Mouse (Mus musculus): ENCODE results near the gene 2310034G01Rik. TPM values are rescaled to one million over a fixed set of nuclear protein-coding genes. Genes with fewer than 3 reads are reported as not detected.

The 2310034G01Rik gene
- polyA plus RNA-seq (2015; fragmentation: Nextera tagmentation; extraction: Ambion mirVana) = 0.44 and 0.59 TPM in 2 replicates

DNA sequence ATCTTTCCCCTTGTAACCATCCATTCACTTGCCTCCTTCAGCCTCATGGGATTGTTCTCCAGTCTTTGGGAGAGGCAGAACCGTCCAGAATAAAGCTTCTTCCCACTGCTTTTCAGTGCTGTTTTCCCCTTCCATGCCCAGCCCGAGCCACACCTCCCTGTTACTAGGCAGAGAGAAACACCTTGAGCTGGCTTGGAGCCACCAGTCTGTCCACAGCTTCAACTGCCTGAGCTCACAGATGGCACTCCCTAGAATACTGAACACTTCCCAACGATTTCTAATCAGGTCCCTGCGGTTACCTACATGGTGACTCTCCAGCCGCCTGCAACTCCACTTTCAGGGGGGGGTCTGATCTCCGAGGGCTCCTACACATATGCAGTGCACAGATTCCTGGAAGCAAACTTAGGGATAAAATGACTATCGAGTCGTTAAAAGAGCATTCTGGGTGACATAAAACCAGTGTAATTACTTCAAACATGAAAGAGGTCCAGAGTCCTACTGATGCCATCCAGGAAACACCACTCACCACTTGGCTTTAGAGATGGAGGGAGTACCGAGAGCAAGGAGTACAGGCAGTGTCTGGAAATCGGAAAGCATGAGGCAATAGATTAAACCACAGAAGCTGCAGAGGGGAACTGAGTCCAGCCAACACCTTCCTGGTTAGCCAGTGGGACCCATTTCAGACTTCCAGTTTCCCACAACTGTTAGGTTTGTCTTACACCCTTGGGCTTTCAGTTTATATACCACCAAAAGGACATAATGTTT lies at the start of gene 2310034G01Rik:
TSS of gene 2310034G01Rik (minus strand) at position 135 of the 765 bp plus-strand sequence.
- Histone ChIP-seq H3K4me1 (replicated peaks) (peaks cover 54% of the 10 kb centered on the region), H3K4me2 (peak within 1 kb of the TSS; percentile 89), H3K27me3 (peaks cover 30% of the 10 kb centered on the region), H3K4me3 (replicated peaks) (peak within 1 kb of the TSS; percentile 70), H3K36me3 (no peaks in the 10 kb centered on the region), H3K27ac (peak within 1 kb of the TSS; percentile 62; the same call in 1 of the 2 replicates), H3K9ac (peak within 1 kb of the TSS; percentile 73), H3K9me3 (replicated peaks) (no peaks in the 10 kb centered on the region)
- WGBS (ENCODE audit: insufficient replicate concordance) = 49% methylated on average over 10 of the region's 10 CpGs
- ATAC-seq (ENCODE audit: low read depth) (no peak), DNase-seq (no peak)

DNA sequence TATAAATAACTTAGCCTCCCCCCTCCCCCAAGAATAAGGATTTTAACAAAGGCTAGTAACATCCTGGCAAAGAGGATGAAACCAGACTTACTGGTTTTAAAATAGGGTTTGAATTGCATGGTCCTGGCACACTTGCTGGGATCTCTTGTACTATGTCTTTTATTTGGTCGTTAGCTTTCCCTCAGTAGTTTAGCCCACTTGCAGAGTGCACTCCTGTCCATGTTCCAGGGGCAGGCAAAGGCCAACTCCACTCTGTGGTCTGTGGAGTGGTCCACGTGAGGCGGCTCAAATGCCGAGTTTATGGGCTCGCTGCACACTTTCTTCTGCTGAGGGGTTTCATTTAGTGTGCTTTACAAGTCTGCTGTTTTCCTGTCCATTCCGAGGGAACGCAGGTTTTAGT lies 49.8 kb upstream of the 2310034G01Rik start:
- Histone ChIP-seq H3K9me3 (replicated peaks) (no peaks in the 10 kb centered on the region), H3K4me3 (replicated peaks) (no peak overlapping the region), H3K4me1 (replicated peaks) (peaks cover 39% of the 10 kb centered on the region), H3K27ac (no peak overlapping the region), H3K9ac (no peak overlapping the region), H3K36me3 (peaks cover 19% of the 10 kb centered on the region), H3K4me2 (no peak overlapping the region), H3K27me3 (no peaks in the 10 kb centered on the region)
- WGBS (ENCODE audit: insufficient replicate concordance) = 79% methylated on average over 7 of the region's 7 CpGs
- DNase-seq = no peak
- no peak for ATAC-seq (ENCODE audit: low read depth)

DNA sequence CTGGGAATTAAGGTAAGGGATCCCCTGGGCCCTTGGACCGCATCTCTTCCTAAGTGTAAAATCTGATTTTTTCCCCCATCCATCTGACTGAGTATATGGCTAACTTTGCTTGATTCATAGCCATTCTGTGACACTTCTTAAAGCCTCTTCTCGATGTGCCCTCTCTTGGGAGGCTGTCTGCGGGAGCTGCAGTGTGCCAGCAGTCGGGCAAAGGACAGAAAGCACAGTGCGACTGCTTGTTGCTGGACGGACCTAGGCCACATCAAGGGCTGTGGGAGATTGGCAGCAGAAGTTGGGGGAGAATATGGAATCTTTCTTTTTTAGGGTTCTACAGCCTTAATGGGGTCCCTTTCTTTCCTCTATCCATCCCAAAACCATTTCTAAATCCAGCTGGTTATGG lies 49.3 kb upstream of the 2310034G01Rik start:
- Histone ChIP-seq H3K9me3 (replicated peaks) (no peaks in the 10 kb centered on the region), H3K4me3 (replicated peaks) (no peak overlapping the region), H3K27ac (no peak overlapping the region), H3K4me1 (replicated peaks) (peaks cover 42% of the 10 kb centered on the region), H3K36me3 (peaks cover 18% of the 10 kb centered on the region), H3K9ac (no peak overlapping the region), H3K4me2 (no peak overlapping the region), H3K27me3 (no peaks in the 10 kb centered on the region)
- WGBS (ENCODE audit: insufficient replicate concordance) = 86% methylated on average over 6 of the region's 6 CpGs
- ATAC-seq (ENCODE audit: low read depth) (no peak), DNase-seq (no peak)

DNA sequence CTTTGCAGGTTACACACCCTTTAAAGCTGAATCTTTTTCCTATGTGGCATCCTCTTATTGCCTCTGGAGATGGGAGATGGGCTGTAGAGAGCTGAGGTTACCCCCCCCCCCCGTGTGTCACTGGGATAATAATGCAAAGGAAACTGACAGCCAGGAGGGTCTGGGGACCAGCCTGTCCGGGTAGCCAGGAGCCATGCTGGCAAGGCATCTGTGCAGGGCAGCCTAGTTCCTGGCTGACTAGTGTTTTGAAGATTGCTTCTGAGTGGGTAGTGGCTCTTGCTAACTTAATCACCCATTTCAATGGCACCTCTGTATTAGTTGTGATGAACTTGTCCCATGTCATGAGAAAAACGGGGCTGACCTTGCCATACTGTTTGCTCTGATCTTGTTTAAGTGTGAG lies 48.3 kb upstream of the 2310034G01Rik start:
- Histone ChIP-seq H3K27me3 (no peaks in the 10 kb centered on the region), H3K4me2 (peak overlapping the region; percentile 97; the same call in 1 of the 2 replicates), H3K9ac (0 out of 2 replicates have a peak overlapping the region, but pooled peaks have one; percentile 87), H3K36me3 (peaks cover 13% of the 10 kb centered on the region), H3K9me3 (replicated peaks) (no peaks in the 10 kb centered on the region), H3K4me1 (replicated peaks) (peaks cover 52% of the 10 kb centered on the region), H3K4me3 (replicated peaks) (peak overlapping the region; percentile 83; the same call in 1 of the 2 replicates), H3K27ac (no peak overlapping the region)
- ATAC-seq (ENCODE audit: low read depth) = no peak
- 44% methylated on average over 3 of the region's 3 CpGs for WGBS (ENCODE audit: insufficient replicate concordance)
- DNase-seq = no peak

DNA sequence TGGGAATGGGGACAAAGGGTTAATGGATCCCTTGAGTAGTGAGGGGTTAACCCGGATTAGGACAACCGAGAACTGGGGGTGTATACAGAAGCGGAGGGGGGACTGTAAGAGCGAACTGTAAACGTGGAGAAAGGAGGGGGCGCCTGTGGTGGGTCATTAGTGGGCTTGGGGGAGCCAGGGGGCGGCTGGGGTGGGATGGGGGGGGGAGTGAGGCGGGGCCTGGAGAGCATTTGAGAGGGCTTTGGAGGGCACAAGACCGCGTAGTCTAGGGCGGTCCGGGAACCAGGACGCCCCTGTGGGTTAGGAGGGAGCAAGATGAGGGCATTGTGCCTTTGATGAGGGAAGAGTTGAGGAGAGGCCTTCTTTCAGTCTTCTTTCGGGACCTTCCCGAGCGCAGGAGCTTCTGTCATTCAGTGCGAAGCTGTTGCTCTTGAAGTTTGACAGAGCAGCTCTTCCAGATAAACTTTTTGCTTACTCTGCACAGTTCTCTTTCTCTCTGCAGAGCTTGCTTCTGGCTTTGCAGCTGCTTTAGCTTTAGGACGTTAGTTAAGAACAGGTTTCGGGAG lies 47.4 kb upstream of the 2310034G01Rik start:
- peaks cover 7% of the 10 kb centered on the region for H3K36me3 ChIP-seq
- ATAC-seq (ENCODE audit: low read depth) (no peak), DNase-seq (no peak)
- H3K27ac ChIP-seq = peak overlapping the region; percentile 58; the same call in 1 of the 2 replicates
- H3K4me3 ChIP-seq (replicated peaks) = peak overlapping the region; percentile 83
- H3K4me1 ChIP-seq (replicated peaks) = peaks cover 58% of the 10 kb centered on the region
- WGBS (ENCODE audit: insufficient replicate concordance) = 4% methylated on average over 19 of the region's 19 CpGs
- peak overlapping the region; percentile 97 for H3K4me2 ChIP-seq
- no peaks in the 10 kb centered on the region for H3K9me3 ChIP-seq (replicated peaks)
- peak overlapping the region; percentile 87 for H3K9ac ChIP-seq
- no peaks in the 10 kb centered on the region for H3K27me3 ChIP-seq

DNA sequence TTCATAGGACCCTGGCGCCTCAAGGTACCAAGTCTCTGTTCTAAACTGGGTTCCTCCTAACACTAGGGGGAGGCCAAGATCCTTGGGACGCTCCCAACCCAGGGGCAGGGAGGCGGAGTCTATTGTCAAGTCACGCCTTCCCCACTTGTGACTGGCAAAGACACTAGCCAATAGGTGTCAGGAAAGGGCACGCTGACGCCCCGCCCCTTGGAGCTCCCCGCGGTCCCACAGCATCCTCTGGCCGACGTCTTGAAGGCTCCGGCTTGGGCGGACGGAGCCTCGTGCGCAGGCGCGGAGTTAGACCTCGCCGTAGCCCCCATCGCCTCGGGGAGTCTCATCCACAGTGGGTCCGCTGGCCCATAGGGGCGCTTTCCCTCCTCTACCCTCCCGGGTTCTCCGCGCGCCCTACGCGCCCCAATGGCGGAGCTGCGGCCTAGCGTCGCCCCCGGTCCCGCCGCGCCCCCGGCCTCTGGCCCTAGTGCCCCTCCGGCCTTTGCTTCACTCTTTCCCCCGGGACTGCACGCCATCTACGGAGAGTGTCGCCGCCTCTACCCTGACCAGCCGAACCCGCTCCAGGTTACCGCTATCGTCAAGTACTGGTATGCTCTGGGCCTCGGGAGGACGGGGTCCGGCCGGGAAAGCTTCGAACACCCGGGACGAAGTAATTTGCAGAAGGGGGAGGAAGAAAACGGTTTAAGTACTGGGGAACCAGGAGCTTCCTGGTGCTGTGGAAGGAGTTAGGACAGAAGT lies 46.8 kb upstream of the 2310034G01Rik start, which contains the start of gene Sufu:
TSS of gene Sufu (plus strand) at position 211 of the 750 bp plus-strand sequence.
- H3K4me1 ChIP-seq (replicated peaks) = peaks cover 62% of the 10 kb centered on the region
- peaks cover 11% of the 10 kb centered on the region for H3K36me3 ChIP-seq
- H3K9ac ChIP-seq = peak within 1 kb of the TSS; percentile 87
- ATAC-seq (ENCODE audit: low read depth) (peak; percentile 83), DNase-seq (peak; percentile 98)
- peak within 1 kb of the TSS; percentile 83 for H3K4me3 ChIP-seq (replicated peaks)
- no peaks in the 10 kb centered on the region for H3K9me3 ChIP-seq (replicated peaks)
- H3K27ac ChIP-seq = peak within 1 kb of the TSS; percentile 66
- peak within 1 kb of the TSS; percentile 97 for H3K4me2 ChIP-seq
- 1% methylated on average over 57 of the region's 57 CpGs for WGBS (ENCODE audit: insufficient replicate concordance)
- H3K27me3 ChIP-seq = no peaks in the 10 kb centered on the region

DNA sequence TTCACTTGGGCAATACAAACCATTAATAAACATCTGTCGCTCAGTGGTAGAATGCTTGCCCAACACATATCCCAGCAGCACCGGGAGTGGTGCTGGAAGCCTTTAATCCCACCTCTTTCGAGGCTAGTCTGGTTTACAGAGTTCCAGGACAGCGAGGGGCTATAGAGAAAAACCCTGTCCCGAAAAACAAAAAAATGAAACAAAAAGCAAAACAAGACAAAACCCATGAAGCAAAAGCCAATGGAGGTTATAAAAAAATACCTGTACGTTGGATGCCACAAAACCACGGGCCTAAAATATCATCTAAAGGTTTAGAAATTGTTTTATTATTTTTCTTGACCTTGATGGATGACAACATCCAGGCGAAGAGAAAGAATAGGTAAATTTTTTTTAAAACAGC lies 46.0 kb upstream of the 2310034G01Rik start:
- no peaks in the 10 kb centered on the region for H3K27me3 ChIP-seq
- peak overlapping the region; percentile 77 for H3K4me2 ChIP-seq
- peaks cover 64% of the 10 kb centered on the region for H3K4me1 ChIP-seq (replicated peaks)
- peaks cover 10% of the 10 kb centered on the region for H3K36me3 ChIP-seq
- WGBS (ENCODE audit: insufficient replicate concordance) = 8% methylated on average over 8 of the region's 8 CpGs
- H3K4me3 ChIP-seq (replicated peaks) = peak overlapping the region; percentile 77
- DNase-seq = no peak
- H3K27ac ChIP-seq = peak overlapping the region; percentile 66
- peak overlapping the region; percentile 59 for H3K9ac ChIP-seq
- H3K9me3 ChIP-seq (replicated peaks) = no peaks in the 10 kb centered on the region
- no peak for ATAC-seq (ENCODE audit: low read depth)

DNA sequence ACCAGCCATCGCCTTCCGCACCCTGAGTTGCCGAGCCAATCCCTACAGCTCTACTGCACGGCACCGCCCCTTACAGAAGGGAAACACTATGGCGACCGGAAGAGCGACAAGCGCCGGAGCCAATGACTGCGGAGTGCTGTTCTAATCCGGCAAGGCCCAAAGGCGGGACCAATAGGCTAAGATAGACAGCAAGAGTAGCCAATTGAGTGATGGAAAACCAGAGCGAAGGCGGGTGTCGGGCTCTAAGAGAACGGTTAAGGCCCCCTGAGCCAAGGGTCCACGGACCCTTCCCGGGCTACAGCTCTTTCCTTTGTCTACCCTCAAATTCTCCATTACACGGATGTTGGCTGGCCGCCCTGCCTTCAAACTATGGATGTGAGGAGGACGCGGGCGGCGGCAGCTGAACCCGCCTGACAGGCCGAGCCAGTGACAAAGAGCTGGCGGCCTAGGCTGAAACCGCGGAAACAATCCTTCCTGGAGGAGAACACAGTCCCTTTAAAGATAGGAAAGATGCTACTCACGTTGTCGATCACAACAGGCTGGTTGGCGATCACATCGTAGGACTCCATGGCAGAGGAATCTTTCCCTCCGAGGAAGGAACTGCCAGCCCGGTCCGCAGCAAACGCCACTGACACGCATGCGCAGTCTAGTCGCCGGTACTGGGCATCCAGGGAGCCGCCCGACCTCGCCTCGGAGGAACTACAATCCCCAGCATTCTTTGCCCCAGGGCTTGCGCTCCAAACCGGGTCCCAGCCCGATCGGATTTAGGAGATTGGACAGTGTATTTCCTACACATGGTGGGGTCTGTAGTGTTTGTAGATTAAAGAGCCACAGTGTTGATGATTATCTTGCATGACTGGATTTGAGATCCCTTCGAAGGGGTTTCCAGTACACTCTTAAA lies 45.3 kb upstream of the 2310034G01Rik start, which contains the start of gene Actr1a:
TSS of gene Actr1a (minus strand) at position 640 of the 901 bp plus-strand sequence.
- ATAC-seq (ENCODE audit: low read depth) = peak; percentile 93
- Histone ChIP-seq H3K27me3 (no peaks in the 10 kb centered on the region), H3K4me3 (replicated peaks) (peak within 1 kb of the TSS; percentile 77), H3K9ac (peak within 1 kb of the TSS; percentile 83), H3K36me3 (peaks cover 7% of the 10 kb centered on the region), H3K4me1 (replicated peaks) (peaks cover 60% of the 10 kb centered on the region), H3K9me3 (replicated peaks) (no peaks in the 10 kb centered on the region), H3K4me2 (peak within 1 kb of the TSS; percentile 89), H3K27ac (peak within 1 kb of the TSS; percentile 74)
- WGBS (ENCODE audit: insufficient replicate concordance) = under 1% methylated on average over 51 of the region's 51 CpGs
- DNase-seq = peak; percentile 95

DNA sequence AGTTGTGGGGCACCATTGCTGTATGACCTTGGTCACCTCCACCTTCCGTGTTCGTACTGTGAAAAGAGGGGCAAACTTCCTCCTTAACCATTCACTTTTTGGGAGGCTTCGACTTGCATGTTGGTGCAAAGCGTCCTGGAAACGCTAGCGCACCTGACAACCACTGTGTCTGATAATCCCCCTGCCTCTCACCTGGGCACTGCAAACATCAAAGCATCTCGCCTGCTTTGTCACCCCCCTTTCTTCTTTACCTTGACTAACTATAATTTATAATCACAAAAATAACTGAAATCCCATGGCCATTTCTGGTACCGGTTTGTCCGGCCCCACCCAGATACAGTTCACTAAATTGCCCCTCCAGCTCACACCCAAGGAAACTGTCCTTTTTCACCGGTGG lies 44.6 kb upstream of the 2310034G01Rik start:
- Histone ChIP-seq H3K9me3 (replicated peaks) (no peaks in the 10 kb centered on the region), H3K4me1 (replicated peaks) (peaks cover 60% of the 10 kb centered on the region), H3K27ac (peak overlapping the region; percentile 40; the same call in 1 of the 2 replicates), H3K4me3 (replicated peaks) (peak overlapping the region; percentile 77), H3K36me3 (peaks cover 13% of the 10 kb centered on the region), H3K27me3 (no peaks in the 10 kb centered on the region), H3K4me2 (peak overlapping the region; percentile 89), H3K9ac (peak overlapping the region; percentile 69)
- DNase-seq (no peak), ATAC-seq (ENCODE audit: low read depth) (no peak)
- WGBS (ENCODE audit: insufficient replicate concordance) = 4% methylated on average over 10 of the region's 10 CpGs

DNA sequence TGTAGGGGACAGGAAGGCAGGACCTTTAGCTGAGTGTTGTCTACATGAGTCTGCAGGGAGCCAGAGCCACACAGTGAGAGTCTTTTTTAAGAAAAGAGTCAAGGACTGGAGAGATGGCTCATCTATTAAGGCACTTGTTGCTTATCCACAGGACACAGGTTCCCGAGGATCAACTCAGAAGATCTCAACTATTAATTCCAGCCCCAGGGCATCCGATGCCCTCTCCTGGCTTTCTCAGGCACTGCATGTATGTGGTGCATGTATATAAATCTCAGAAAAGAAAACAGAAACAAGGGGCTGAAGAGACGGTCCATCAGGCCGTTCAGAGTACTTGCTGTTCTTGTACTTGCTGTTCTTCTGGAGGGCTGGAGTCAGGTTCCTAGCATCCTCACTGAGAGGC lies 41.9 kb upstream of the 2310034G01Rik start:
- no peak for ATAC-seq (ENCODE audit: low read depth)
- H3K9me3 ChIP-seq (replicated peaks) = no peaks in the 10 kb centered on the region
- H3K4me3 ChIP-seq (replicated peaks) = no peak overlapping the region
- DNase-seq = no peak
- peaks cover 34% of the 10 kb centered on the region for H3K4me1 ChIP-seq (replicated peaks)
- H3K4me2 ChIP-seq = no peak overlapping the region
- peaks cover 34% of the 10 kb centered on the region for H3K36me3 ChIP-seq
- 41% methylated on average over 4 of the region's 4 CpGs for WGBS (ENCODE audit: insufficient replicate concordance)
- no peaks in the 10 kb centered on the region for H3K27me3 ChIP-seq
- no peak overlapping the region for H3K27ac ChIP-seq
- H3K9ac ChIP-seq = no peak overlapping the region
